Mouse (Mus musculus): ENCODE results near the gene Ifitm5.

The Ifitm5 gene

GRCm38 (mm10) chr7:140941222-140942051 is 8.7 kb downstream of the Ifitm5 start, which contains the start of gene Pgghg:
Gene Pgghg, plus strand, starts transcription at chr7:140941391.
- peak; percentile 81 for DNase-seq (ENCODE audit: low read depth, low spot score)

- peak; percentile 46 for DNase-seq (ENCODE audit: low read depth, low spot score)
These were observed 10.4 kb downstream of the Ifitm5 start for GRCm38 (mm10) chr7:140939669-140940171.

DNA sequence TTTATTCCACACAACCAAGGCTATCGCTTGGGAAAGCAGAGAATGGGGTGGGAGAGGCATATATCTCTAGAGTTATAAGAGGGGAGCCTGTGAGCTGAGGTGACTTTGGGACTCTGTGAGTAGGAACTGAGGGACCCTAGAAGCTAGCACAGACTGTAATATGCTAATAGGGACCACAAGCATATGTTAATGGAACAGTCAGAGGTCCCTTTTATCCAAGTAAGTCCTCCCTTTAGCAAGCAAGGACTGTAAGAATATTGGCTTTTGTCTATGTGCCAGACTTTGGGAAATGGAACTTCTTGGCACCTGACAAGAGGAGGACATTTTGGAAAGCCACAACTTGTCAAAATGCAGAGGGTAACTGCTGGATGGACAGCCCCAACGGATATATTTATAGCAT is 11.2 kb downstream of the Ifitm5 start:
- no peak for DNase-seq (ENCODE audit: low read depth, low spot score)

DNA sequence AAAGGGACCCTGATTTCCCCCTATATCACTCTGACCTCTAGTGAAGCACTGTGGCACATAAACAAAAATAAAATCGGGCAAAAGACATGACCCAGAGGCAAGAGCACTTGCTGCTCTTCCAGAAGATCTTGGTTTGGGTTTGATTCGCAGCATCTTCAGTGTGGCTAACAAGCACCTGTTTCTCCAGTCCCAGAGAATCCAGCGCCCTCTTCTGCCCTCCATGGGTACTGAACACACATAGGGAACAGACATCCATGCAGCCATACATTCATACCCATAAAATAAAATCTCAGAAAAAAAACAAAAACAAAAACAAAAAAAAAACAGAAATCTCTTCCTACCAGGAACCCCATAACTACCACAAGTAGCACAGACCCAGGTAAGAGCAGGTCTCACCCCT is 11.7 kb downstream of the Ifitm5 start:
- no peak for DNase-seq (ENCODE audit: low read depth, low spot score)

GRCm38 (mm10) chr7:140927181-140927580 is 22.9 kb downstream of the Ifitm5 start:
- no peak for DNase-seq (ENCODE audit: low read depth, low spot score)

DNA sequence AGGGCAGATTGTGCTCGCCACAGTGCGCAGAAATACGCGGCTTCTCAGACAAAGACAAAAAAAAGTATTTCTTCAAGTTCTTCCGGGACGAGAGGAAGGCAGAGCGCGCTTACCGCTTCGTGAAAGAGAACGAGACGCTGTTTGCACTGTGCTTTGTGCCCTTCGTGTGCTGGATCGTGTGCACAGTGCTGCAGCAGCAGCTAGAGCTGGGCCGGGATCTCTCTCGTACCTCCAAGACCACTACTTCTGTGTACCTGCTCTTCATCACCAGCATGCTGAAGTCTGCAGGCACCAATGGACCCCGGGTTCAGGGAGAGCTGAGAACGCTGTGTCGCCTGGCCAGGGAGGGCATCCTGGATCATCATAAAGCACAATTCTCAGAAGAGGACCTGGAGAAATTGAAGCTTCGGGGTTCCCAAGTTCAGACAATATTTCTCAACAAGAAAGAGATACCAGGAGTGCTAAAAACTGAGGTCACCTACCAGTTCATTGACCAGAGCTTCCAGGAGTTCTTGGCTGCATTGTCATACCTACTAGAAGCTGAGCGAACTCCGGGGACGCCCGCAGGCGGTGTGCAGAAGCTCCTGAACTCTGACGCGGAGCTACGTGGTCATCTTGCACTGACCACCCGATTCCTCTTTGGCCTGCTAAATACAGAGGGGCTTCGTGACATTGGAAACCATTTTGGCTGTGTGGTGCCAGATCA is 26.9 kb downstream of the Ifitm5 start:
- DNase-seq (ENCODE audit: low read depth, low spot score): no peak

DNA sequence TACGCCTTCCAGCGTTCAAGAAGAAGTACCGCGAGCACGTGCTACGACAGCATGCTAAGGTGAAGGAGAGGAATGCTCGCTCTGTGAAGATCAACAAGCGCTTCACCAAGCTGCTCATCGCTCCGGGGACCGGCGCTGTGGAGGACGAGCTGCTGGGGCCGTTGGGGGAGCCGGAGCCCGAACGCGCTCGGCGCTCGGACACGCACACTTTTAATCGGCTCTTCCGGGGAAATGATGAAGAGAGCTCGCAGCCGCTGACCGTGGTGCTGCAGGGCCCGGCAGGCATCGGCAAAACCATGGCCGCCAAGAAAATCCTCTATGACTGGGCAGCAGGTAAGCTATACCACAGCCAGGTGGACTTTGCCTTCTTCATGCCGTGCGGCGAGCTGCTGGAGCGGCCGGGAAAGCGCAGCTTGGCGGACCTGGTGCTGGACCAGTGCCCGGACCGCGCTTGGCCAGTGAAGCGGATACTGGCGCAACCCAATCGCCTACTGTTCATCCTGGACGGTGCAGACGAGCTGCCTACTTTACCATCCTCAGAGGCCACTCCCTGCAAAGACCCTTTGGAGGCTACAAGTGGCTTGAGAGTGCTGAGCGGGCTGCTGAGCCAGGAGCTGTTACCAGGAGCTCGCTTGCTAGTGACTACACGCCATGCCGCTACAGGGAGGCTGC is 27.6 kb downstream of the Ifitm5 start:
- no peak for DNase-seq (ENCODE audit: low read depth, low spot score)

DNA sequence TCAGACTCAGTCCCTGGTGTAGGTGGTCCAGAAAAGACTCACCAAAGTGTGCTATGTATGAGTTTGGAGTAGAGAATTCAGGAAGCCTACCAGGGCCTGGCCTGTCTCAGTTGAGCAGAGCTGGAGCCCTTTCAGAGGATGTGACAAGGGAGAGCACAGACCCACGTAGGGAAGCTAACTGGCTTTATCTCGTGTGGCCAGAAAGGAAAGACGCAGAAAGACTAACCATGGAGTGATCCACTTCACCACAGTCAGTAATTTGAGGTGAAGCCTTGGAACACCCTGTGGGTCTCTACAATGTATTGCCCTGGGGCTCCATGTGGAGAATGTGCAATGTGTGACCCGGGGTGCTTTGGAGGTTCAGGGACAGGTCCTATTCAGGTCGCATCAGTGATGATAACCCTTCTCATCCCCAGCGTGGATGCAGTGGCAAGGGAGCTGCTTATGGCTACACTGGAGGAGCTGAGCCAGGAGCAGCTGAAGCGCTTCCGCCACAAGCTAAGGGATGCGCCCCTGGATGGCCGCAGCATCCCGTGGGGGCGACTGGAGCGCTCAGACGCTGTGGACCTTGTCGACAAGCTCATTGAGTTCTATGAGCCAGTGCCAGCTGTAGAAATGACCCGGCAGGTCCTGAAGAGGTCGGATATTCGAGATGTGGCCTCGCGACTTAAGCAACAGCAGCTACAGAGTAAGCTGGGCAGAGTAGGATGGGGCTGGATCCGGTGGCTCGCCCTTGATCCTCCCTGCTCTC is 28.7 kb downstream of the Ifitm5 start:
- DNase-seq (ENCODE audit: low read depth, low spot score): no peak

DNA sequence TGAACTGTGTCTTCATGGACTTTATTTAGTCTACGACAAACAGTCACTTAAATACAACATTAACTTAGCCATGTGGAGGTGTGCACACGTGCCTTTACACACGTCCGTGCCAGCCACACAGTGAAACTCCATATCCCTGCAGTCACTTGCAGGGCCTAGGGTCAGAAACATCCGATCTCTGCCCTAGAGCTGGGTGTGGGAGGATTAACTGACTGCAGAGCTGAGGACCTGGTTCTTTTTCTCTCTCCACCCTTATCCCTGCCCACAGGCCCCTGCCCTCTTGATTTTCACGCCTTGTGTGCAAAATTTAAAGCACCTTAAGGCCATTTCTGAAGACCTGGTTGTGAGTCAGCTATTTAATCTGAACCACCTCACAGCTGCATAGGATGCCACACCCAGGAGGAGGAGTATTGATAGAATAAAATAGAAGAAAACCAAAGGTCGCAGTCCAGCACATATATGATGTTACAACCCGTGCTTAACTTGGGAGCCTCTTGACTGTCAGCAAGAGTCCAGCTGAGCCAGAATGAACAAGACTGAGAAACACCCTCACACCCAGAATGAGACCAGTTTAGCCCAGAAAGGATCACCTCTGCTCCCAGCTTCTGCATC is 29.6 kb downstream of the Ifitm5 start, which contains the start of gene Nlrp6:
TSS of gene Nlrp6 (plus strand) at position 485 of the 612 bp plus-strand sequence.
- DNase-seq (ENCODE audit: low read depth, low spot score): no peak

- DNase-seq (ENCODE audit: low read depth, low spot score): no peak
These were observed 30.2 kb downstream of the Ifitm5 start for GRCm38 (mm10) chr7:140919911-140920310.

DNA sequence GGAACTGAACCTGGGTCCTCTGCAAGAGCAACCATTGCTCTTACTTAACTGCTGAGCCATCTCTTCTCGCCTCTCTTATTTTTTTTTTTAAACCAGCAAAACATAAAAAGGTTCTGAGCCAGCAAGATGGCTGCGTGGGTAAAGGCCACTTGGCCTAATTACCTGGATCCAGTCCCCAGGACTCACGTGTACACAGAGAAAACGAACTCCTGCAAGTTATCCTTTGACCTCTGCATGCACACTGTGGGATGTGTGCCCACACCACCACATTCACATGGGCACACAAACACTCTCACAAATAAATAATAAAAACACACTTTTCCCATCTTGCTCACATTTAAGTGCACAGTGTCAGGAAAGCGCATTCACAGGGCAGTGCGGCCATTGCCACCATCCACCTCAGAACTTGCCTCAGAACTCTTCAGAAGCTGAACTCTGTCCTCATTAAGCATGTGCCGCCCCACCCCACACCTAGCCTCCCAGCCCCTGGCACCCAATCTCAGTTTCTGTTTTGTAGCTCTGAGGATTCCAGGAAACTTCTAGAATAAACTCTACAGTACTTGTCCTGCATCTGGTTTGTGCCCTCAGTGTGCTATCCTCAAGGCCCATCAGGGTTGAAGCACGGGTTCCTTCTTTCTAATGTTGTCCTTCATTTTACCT is 35.9 kb downstream of the Ifitm5 start:
- no peak for DNase-seq (ENCODE audit: low read depth, low spot score)

GRCm38 (mm10) chr7:140912846-140913482 is 37.1 kb downstream of the Ifitm5 start:
- no peak for DNase-seq (ENCODE audit: low read depth, low spot score)

DNA sequence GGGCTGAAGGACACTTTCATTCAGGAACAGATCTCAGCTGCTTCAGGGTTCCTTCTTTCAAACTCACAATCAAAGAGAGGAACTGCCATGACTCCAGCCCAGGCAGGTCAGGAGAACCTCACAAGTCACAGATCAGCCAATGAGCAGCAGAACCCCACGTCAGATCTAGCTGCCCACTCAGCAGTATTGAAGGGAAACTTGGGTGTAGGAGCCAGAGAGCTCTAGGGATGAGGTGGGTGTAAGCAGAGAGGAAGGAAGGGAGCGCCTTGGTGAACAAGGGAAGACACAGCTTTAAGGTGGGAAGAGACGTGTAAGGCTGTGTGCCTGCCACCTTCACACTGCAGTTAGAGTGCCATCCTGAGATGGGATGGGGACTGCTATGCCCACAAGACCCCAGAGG is 37.8 kb downstream of the Ifitm5 start:
- no peak for DNase-seq (ENCODE audit: low read depth, low spot score)

DNA sequence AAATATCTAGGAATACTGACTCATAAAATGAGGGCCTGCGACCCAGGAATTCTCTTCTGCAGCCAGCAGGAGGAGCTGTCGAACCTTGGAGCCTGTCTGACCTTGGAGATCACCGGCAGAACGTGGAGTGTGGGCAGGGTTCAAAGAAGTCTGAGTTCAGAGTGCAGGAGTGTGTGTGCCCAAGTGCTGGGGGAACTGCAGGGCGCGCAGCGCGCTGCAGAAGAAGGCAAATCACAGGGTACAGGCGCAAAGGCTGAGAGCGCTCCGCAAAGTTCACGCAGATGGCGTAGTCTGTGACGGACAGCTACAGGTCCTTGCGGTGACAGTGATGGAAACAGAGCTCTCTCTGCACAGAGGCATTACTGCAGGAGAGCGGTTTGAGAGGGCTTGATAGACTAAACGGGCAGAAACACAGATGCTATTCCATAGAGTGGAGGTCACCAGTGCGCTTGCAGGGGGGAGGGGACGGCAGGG is 41.4 kb downstream of the Ifitm5 start:
- peak; percentile 80 for DNase-seq (ENCODE audit: low read depth, low spot score)

DNA sequence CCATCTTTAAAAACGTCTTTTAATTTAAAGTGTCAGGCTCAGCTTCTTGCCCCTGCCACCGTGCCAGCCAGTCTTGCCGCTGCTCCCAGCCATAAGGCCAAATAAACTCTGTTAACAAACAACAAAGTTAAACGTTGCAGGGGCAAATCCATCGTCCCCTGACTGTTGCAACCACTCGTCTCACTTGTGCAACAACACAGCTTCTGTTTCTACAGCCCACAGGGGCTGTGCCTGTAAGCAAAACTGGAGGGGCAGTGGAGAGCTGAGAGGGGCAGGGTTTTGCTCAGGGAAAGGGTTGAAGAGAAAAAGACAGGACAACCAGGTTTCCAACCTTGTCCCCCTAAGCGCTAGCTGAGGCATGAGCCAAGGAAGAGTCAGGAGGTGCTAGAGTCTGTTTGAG is 41.9 kb downstream of the Ifitm5 start:
- DNase-seq (ENCODE audit: low read depth, low spot score): no peak

GRCm38 (mm10) chr7:140907697-140908096 is 42.4 kb downstream of the Ifitm5 start:
- no peak for DNase-seq (ENCODE audit: low read depth, low spot score)

DNA sequence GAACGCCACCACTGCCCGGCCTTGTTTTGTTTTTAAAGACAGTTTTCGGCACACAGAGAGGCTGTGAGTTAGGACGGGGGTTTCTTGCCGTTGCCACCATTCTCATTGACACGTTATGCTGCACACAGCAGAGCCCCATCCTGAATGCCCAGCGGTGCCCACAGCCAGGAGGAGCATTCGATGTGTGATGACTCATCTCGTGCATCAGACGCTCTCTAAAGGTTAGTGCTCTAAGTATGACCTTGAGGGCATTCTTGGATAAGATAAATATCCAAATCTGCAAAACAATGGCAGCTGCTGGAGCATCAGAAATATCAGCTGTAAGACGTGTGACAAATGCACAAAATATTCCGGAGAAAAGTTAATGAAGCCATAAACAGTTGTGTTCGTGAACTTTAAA is 43.0 kb downstream of the Ifitm5 start:
- DNase-seq (ENCODE audit: low read depth, low spot score): no peak

DNA sequence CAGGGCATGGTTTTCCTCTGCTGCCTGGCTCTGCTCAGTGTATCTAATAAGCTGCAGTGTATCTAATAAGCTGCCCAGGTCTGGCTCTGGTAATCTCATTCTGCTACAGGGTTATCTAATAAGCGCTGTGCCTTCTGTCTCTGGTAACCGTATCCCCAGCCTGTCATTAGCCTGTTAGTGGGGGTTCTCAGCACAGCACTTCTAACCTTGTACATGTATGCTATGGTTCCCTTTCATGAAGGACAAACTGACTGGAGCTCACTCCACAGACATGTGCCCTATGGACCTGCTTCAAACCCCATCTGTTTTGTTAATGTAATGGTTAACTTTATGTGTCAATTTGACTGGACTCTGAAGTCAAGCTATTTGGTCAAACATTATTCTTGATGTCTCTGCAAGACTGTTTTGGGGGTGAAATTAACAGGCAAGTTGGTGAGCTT is 44.4 kb downstream of the Ifitm5 start:
- DNase-seq (ENCODE audit: low read depth, low spot score): no peak

DNA sequence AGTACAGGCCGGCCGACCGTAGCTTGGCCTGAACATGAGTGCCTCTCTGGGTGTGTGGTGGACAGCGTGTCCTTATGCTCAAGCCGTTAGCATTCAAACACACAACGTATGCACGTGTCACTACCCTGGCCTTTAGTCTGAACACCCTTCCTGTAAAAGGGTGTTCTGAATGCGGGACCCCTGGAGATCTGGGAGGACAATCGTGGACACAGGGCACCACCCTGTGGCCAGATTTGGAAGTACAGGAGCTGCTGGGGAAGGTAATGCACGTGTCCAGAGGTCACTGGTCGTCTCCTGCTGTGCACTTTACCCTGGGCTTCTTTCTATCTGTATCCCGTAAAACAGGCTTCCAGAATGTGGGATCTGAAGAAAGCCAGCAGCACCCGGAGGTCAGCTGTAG is 46.9 kb downstream of the Ifitm5 start:
- peak; percentile 64 for DNase-seq (ENCODE audit: low read depth, low spot score)

All from embryo, embryonic 11.5 days (tissue).